Comparison of ENCODE assay signal across 13 mouse cellular contexts in genomic region chr2:153612594-153613281, GRCm38 (mm10). TPM values are rescaled to one million over a fixed set of nuclear protein-coding genes. Genes with fewer than 3 reads are reported as not detected.
DNase-seq lines count a peak whose midpoint lies in the region; ATAC-seq and TF ChIP-seq lines count a peak whose summit lies in the region.
"Had no signal": no experiment of that assay in that cellular context is flagged by ENCODE, and none has a peak within 500 bp of the region (broad histone marks: within the 10 kb centered on the region; RNA-seq: fewer than 3 reads in every experiment).

No protein-coding gene starts in this region.

- no peaks in the 10 kb centered on the region for H3K79me2 ChIP-seq in myocyte (ENCODE audit: control insufficient read depth, insufficient read depth)

- no peaks in the 10 kb centered on the region for H3K27me3 ChIP-seq in heart, embryonic 11.5 days (ENCODE audit: control insufficient read depth, insufficient read depth, low read length)
- H3K27me3 ChIP-seq in intestine, embryonic 15.5 days (replicated peaks) = no peaks in the 10 kb centered on the region
- H3K27me3 ChIP-seq in myocyte (ENCODE audit: control insufficient read depth, insufficient read depth, insufficient read length) = no peaks in the 10 kb centered on the region
- H3K27me3 ChIP-seq: hindbrain, embryonic 12.5 days had no signal

- H3K4me1 ChIP-seq in heart, embryonic 11.5 days (ENCODE audit: control insufficient read depth, insufficient read depth, low read length) = peaks cover 26% of the 10 kb centered on the region
- peaks cover 27% of the 10 kb centered on the region for H3K4me1 ChIP-seq in intestine, embryonic 15.5 days (replicated peaks)

- 42% methylated on average over 3 of the region's 3 CpGs for WGBS in heart, embryonic 11.5 days (ENCODE audit: insufficient replicate concordance)
- WGBS in intestine, embryonic 15.5 days = 35% methylated on average over 3 of the region's 3 CpGs

- no peak overlapping the region for H3ac ChIP-seq in myocyte (ENCODE audit: control insufficient read depth, insufficient read length)

- ATAC-seq in heart, embryonic 11.5 days (replicated peaks; ENCODE audit: insufficient number of reproducible peaks, low FRiP score, low TSS enrichment) = no peak
- 0 out of 2 replicates have a peak, but pooled peaks have one; percentile 22 for ATAC-seq in intestine, embryonic 15.5 days

- no peak for TF ChIP-seq POLR2A in myocyte (IDR thresholded peaks at IDR 0.05; ENCODE audit: insufficient read length, low read depth)

- H3K36me3 ChIP-seq in heart, embryonic 11.5 days (ENCODE audit: control insufficient read depth, insufficient read depth, low read length) = no peaks in the 10 kb centered on the region
- no peaks in the 10 kb centered on the region; the same call in 1 of the 2 replicates for H3K36me3 ChIP-seq in intestine, embryonic 15.5 days
- no peaks in the 10 kb centered on the region for H3K36me3 ChIP-seq in myocyte (ENCODE audit: control insufficient read depth, insufficient read depth)

- no peak overlapping the region for H3K4me3 ChIP-seq in heart, embryonic 11.5 days (ENCODE audit: low read depth, low read length)
- H3K4me3 ChIP-seq in intestine, embryonic 15.5 days (replicated peaks) = no peak overlapping the region
- H3K4me3 ChIP-seq in myocyte = no peak overlapping the region
- H3K4me3 ChIP-seq: hindbrain, embryonic 12.5 days had no signal

- no peak overlapping the region for H3K4me2 ChIP-seq in heart, embryonic 11.5 days
- H3K4me2 ChIP-seq in intestine, embryonic 15.5 days (replicated peaks) = no peak overlapping the region
- no peak overlapping the region for H3K4me2 ChIP-seq in myocyte (ENCODE audit: low read depth)
- H3K4me2 ChIP-seq: hindbrain, embryonic 12.5 days had no signal

- peak; percentile 27 to 52 for DNase-seq in heart, adult 18-20 months
- peak; percentile 18 for DNase-seq in retina, postnatal 1 day
- no peak for DNase-seq in retina, embryonic 14.5 days (ENCODE audit: low spot score)
- no peak for DNase-seq in thymus, postnatal 36 days
- DNase-seq in layer of hippocampus, postnatal 10 days (ENCODE audit: low spot score in 2 of 2) = no peak
- DNase-seq: adrenal gland, postnatal 14 days; cerebellum, postnatal 36 days; layer of hippocampus, postnatal 36 days had no signal

- no peak overlapping the region for H3K9ac ChIP-seq in heart, embryonic 11.5 days (ENCODE audit: low read depth, low read length)
- no peak overlapping the region; the same call in 1 of the 2 replicates for H3K9ac ChIP-seq in intestine, embryonic 15.5 days
- H3K9ac ChIP-seq: hindbrain, embryonic 12.5 days had no signal

- H3K9me3 ChIP-seq in heart, embryonic 11.5 days (replicated peaks; ENCODE audit: control insufficient read depth, low read length) = no peaks in the 10 kb centered on the region
- H3K9me3 ChIP-seq in intestine, embryonic 15.5 days = no peaks in the 10 kb centered on the region
- H3K9me3 ChIP-seq: hindbrain, embryonic 12.5 days had no signal

- H3K27ac ChIP-seq in heart, embryonic 11.5 days (ENCODE audit: low read depth, low read length) = no peak overlapping the region
- H3K27ac ChIP-seq in intestine, embryonic 15.5 days = no peak overlapping the region
- H3K27ac ChIP-seq: hindbrain, embryonic 12.5 days; macrophage had no signal

TF ChIP-seq in myocyte, 11 proteins besides CTCF, POLR2A, EP300 and RAD21:
- no peak for TF ChIP-seq TCF12 (IDR thresholded peaks at IDR 0.05; ENCODE audit: insufficient read depth, poor library complexity, severe bottlenecking)
- peak in 2 of 3 experiments; percentile 14 to 40 for TF ChIP-seq MYOD1 (IDR thresholded peaks at IDR 0.05; ENCODE audit: control insufficient read depth in 1 of 3, insufficient read length in 2 of 3, low read depth in 2 of 3)

RNA-seq across cellular contexts. Expression of gene Commd7, which starts 19.8 kb away (rescaled TPM):
- 10 to 100 TPM; 15.3 to 15.8 TPM for total RNA-seq in heart, adult 18-20 months (2021)
- polyA plus RNA-seq in heart, embryonic 11.5 days (2014; fragmentation: Nextera tagmentation; extraction: Ambion mirVana) = 53.6 and 61.3 TPM in 2 replicates
- 81.2 and 82.1 TPM in 2 replicates for polyA plus RNA-seq in intestine, embryonic 15.5 days (2015; fragmentation: Nextera tagmentation; extraction: Ambion mirVana)
- 22.3 TPM for polyA plus RNA-seq in myocyte (2012; fragmentation: generic; extraction: Trizol)
- total RNA-seq in layer of hippocampus, postnatal 10 days (2021) = 10 to 100 TPM; 31.2 to 34.2 TPM

RNA-seq across cellular contexts. Expression of gene Dnmt3b, which starts 36.5 kb away (rescaled TPM):
- total RNA-seq in heart, adult 18-20 months (2021) = 1 to 10 TPM in 1 of 2 experiments, under 1 TPM in 1; 0.57 to 1.1 TPM
- polyA plus RNA-seq in heart, embryonic 11.5 days (2014; fragmentation: Nextera tagmentation; extraction: Ambion mirVana) = 7.3 and 8.4 TPM in 2 replicates
- 8.1 and 8.6 TPM in 2 replicates for polyA plus RNA-seq in intestine, embryonic 15.5 days (2015; fragmentation: Nextera tagmentation; extraction: Ambion mirVana)
- polyA plus RNA-seq in myocyte (2012; fragmentation: generic; extraction: Trizol) = 0.62 TPM
- 1 to 10 TPM; 2.3 to 3.0 TPM for total RNA-seq in layer of hippocampus, postnatal 10 days (2021)

Comparison
In these comparisons a context has a peak if more than half of its experiments do, and no peak if none do; other contexts are left out.
1. DNase-seq: peak in heart, adult 18-20 months (2 of 2) and retina, postnatal 1 day (single experiment); none in retina, embryonic 14.5 days (single experiment), thymus, postnatal 36 days (0 of 2) and layer of hippocampus, postnatal 10 days (0 of 2).